Mouse (Mus musculus): ENCODE measurements around the gene Stk39.

Gene Stk39

GRCm38 (mm10) chr2:68471759-68472550 lies at the start of gene Stk39:
Gene Stk39, minus strand, starts transcription at chr2:68472268.
- DNase-seq (ENCODE audit: low spot score) = peak; percentile 92

- no peak for DNase-seq (ENCODE audit: low spot score)
Observed at GRCm38 (mm10) chr2:68515409-68515808, 43.3 kb upstream of the Stk39 start.

GRCm38 (mm10) chr2:68503202-68503601 lies 31.1 kb upstream of the Stk39 start:
- no peak for DNase-seq (ENCODE audit: low spot score)

GRCm38 (mm10) chr2:68502734-68503133 lies 30.7 kb upstream of the Stk39 start:
- no peak for DNase-seq (ENCODE audit: low spot score)

- no peak for DNase-seq (ENCODE audit: low spot score)
Observed at GRCm38 (mm10) chr2:68502236-68502635, 30.2 kb upstream of the Stk39 start.

- DNase-seq (ENCODE audit: low spot score) = no peak
Observed at GRCm38 (mm10) chr2:68486275-68486674, 14.2 kb upstream of the Stk39 start.

GRCm38 (mm10) chr2:68485141-68485540 lies 13.1 kb upstream of the Stk39 start:
- DNase-seq (ENCODE audit: low spot score) = no peak

- DNase-seq (ENCODE audit: low spot score) = no peak
Observed at GRCm38 (mm10) chr2:68482896-68483295, 10.8 kb upstream of the Stk39 start.

- DNase-seq (ENCODE audit: low spot score) = no peak
Observed at GRCm38 (mm10) chr2:68479823-68480222, 7.8 kb upstream of the Stk39 start.

- DNase-seq (ENCODE audit: low spot score) = no peak
Observed at GRCm38 (mm10) chr2:68472921-68473320, 853 bp upstream of the Stk39 start.

- no peak for DNase-seq (ENCODE audit: low spot score)
Observed at GRCm38 (mm10) chr2:68472551-68472910, 463 bp upstream of the Stk39 start.

GRCm38 (mm10) chr2:68470891-68471758 lies 943 bp downstream of the Stk39 start:
- DNase-seq (ENCODE audit: low spot score) = peak; percentile 75

GRCm38 (mm10) chr2:68469491-68469890 lies 2.6 kb downstream of the Stk39 start:
- no peak for DNase-seq (ENCODE audit: low spot score)

GRCm38 (mm10) chr2:68468698-68469097 lies 3.4 kb downstream of the Stk39 start:
- peak; percentile 71 for DNase-seq (ENCODE audit: low spot score)

- DNase-seq (ENCODE audit: low spot score) = no peak
Observed at GRCm38 (mm10) chr2:68468259-68468658, 3.8 kb downstream of the Stk39 start.

- DNase-seq (ENCODE audit: low spot score) = no peak
Observed at GRCm38 (mm10) chr2:68467085-68467978, 4.7 kb downstream of the Stk39 start.

GRCm38 (mm10) chr2:68466124-68467070 lies 5.7 kb downstream of the Stk39 start:
- peak; percentile 60 for DNase-seq (ENCODE audit: low spot score)

GRCm38 (mm10) chr2:68465266-68466123 lies 6.6 kb downstream of the Stk39 start:
- DNase-seq (ENCODE audit: low spot score) = no peak

GRCm38 (mm10) chr2:68464456-68464855 lies 7.6 kb downstream of the Stk39 start:
- DNase-seq (ENCODE audit: low spot score) = no peak

GRCm38 (mm10) chr2:68463801-68464200 lies 8.3 kb downstream of the Stk39 start:
- DNase-seq (ENCODE audit: low spot score) = no peak
